Mouse (Mus musculus) megakaryocyte, embryonic 14.5 days (primary cell): ENCODE measurements at regions not wholly inside any gene's neighbourhood (a gene's known extent, or its start where the extent isn't known, plus 50 kb on each side); places are given as distances from the start of the nearest gene placed in this dataset.

Experiments used
- H3K27me3 ChIP-seq: replicated peaks from 2 replicates; pipeline ENCODE3; 2012; ENCODE audit warnings: inconsistent platforms
- H3K36me3 ChIP-seq: replicated peaks from 2 replicates; pipeline ENCODE3; 2012; ENCODE audit warnings: low read length, inconsistent platforms, mixed read lengths
- H3K4me1 ChIP-seq: 2 replicates; pipeline ENCODE4 v1.6.1; 2012; ENCODE audit warnings: inconsistent platforms
- H3K4me3 ChIP-seq: replicated peaks from 2 replicates; pipeline ENCODE3; 2012; ENCODE audit warnings: moderate library complexity, mild to moderate bottlenecking, inconsistent platforms
- H3K9me3 ChIP-seq: 2 replicates; pipeline ENCODE4 v1.6.1; 2012; ENCODE audit warnings: inconsistent platforms
- FLI1 ChIP-seq: IDR thresholded peaks from 2 replicates; pipeline ENCODE4 v1.6.1; 2012; ENCODE audit warnings: low read length, inconsistent platforms, mixed read lengths
- GATA1 ChIP-seq: IDR thresholded peaks from 3 replicates; pipeline ENCODE4 v1.6.1; 2012; ENCODE audit warnings: mixed read lengths, low read length, inconsistent platforms, borderline replicate concordance

GRCm38 (mm10) chr8:126735488-126736440 is 142.0 kb upstream of the Irf2bp2 start:
- H3K9me3 ChIP-seq, result 0 out of 2 replicates have a peak, but pooled peaks cover 3% of the 10 kb centered on the region
- H3K27me3 ChIP-seq, result peaks cover 15% of the 10 kb centered on the region
- no peak overlapping the region for H3K4me3 ChIP-seq
- TF ChIP-seq GATA1 (no peak), FLI1 (no peak)
- H3K4me1 ChIP-seq, result peaks cover 38% of the 10 kb centered on the region
- no peaks in the 10 kb centered on the region for H3K36me3 ChIP-seq

- Histone ChIP-seq H3K27me3 (peaks cover 21% of the 10 kb centered on the region), H3K4me1 (peaks cover 47% of the 10 kb centered on the region), H3K36me3 (no peaks in the 10 kb centered on the region), H3K4me3 (no peak overlapping the region), H3K9me3 (0 out of 2 replicates have a peak, but pooled peaks cover 3% of the 10 kb centered on the region)
- TF ChIP-seq FLI1 (no peak), GATA1 (no peak)
Measured at GRCm38 (mm10) chr8:126734743-126735487, 141.1 kb upstream of the Irf2bp2 start.

- Histone ChIP-seq H3K9me3 (no peaks in the 10 kb centered on the region), H3K4me1 (peaks cover 40% of the 10 kb centered on the region), H3K4me3 (no peak overlapping the region), H3K36me3 (no peaks in the 10 kb centered on the region), H3K27me3 (peaks cover 22% of the 10 kb centered on the region)
- TF ChIP-seq GATA1 (no peak), FLI1 (no peak)
Measured at GRCm38 (mm10) chr8:126733779-126734178, 140.0 kb upstream of the Irf2bp2 start.

- H3K36me3 ChIP-seq, result no peaks in the 10 kb centered on the region
- peaks cover under 1% of the 10 kb centered on the region for H3K9me3 ChIP-seq
- no peak overlapping the region for H3K4me3 ChIP-seq
- peaks cover 43% of the 10 kb centered on the region for H3K4me1 ChIP-seq
- H3K27me3 ChIP-seq, result peaks cover 25% of the 10 kb centered on the region
- TF ChIP-seq FLI1, result no peak
- TF ChIP-seq GATA1, result no peak
Measured at GRCm38 (mm10) chr8:126733307-126733706, 139.5 kb upstream of the Irf2bp2 start.

- Histone ChIP-seq H3K36me3 (peaks cover 5% of the 10 kb centered on the region), H3K4me3 (no peak overlapping the region), H3K27me3 (peaks cover 25% of the 10 kb centered on the region), H3K4me1 (peaks cover 36% of the 10 kb centered on the region), H3K9me3 (peaks cover 28% of the 10 kb centered on the region)
- TF ChIP-seq FLI1, result no peak
- no peak for TF ChIP-seq GATA1
Measured at GRCm38 (mm10) chr8:126730017-126730631, 136.3 kb upstream of the Irf2bp2 start.

GRCm38 (mm10) chr8:126728987-126729632 is 135.3 kb upstream of the Irf2bp2 start:
- Histone ChIP-seq H3K4me3 (no peak overlapping the region), H3K9me3 (peaks cover 29% of the 10 kb centered on the region), H3K27me3 (peaks cover 28% of the 10 kb centered on the region), H3K36me3 (peaks cover 5% of the 10 kb centered on the region), H3K4me1 (peaks cover 31% of the 10 kb centered on the region)
- TF ChIP-seq FLI1, result no peak
- TF ChIP-seq GATA1, result no peak

GRCm38 (mm10) chr8:126728135-126728534 is 134.3 kb upstream of the Irf2bp2 start:
- no peak for TF ChIP-seq GATA1
- TF ChIP-seq FLI1, result no peak
- H3K4me3 ChIP-seq, result no peak overlapping the region
- peaks cover 29% of the 10 kb centered on the region for H3K9me3 ChIP-seq
- peaks cover 5% of the 10 kb centered on the region for H3K36me3 ChIP-seq
- H3K4me1 ChIP-seq, result peaks cover 31% of the 10 kb centered on the region
- peaks cover 34% of the 10 kb centered on the region for H3K27me3 ChIP-seq

GRCm38 (mm10) chr8:126727068-126727467 is 133.3 kb upstream of the Irf2bp2 start:
- Histone ChIP-seq H3K4me3 (no peak overlapping the region), H3K4me1 (peaks cover 36% of the 10 kb centered on the region), H3K36me3 (peaks cover 5% of the 10 kb centered on the region), H3K9me3 (peaks cover 29% of the 10 kb centered on the region), H3K27me3 (peaks cover 37% of the 10 kb centered on the region)
- TF ChIP-seq FLI1 (no peak), GATA1 (no peak)
